8 mouse cellular contexts compared by ENCODE assay signal in genomic region chr10:8866062-8866642, GRCm38 (mm10). TPM values are rescaled to one million over a fixed set of nuclear protein-coding genes. Genes with fewer than 3 reads are reported as not detected.
DNase-seq lines count a peak whose midpoint lies in the region; ATAC-seq and TF ChIP-seq lines count a peak whose summit lies in the region.

No protein-coding gene starts in this region.

- no peak for DNase-seq in hindbrain, embryonic 14.5 days (ENCODE audit: low spot score)
- no peak for DNase-seq in limb, embryonic 10.5 days (ENCODE audit: low spot score)
- DNase-seq in ovary, adult 18-20 months (ENCODE audit: low spot score) = no peak
- no peak for DNase-seq in yolk sac, embryonic 10.5 days (ENCODE audit: low spot score)
- DNase-seq in c-Kit-positive CD71-positive TER-119-positive erythroid progenitor cells, embryonic 14.5 days (ENCODE audit: low spot score) = no peak

- TF ChIP-seq CTCF in small intestine, adult 2 months (IDR thresholded peaks at IDR 0.05; ENCODE audit: extremely low read depth, insufficient read length, insufficient replicate concordance, low read depth, low read length) = no peak

- no peaks in the 10 kb centered on the region for H3K27me3 ChIP-seq in hindbrain, embryonic 15.5 days
- no peaks in the 10 kb centered on the region for H3K27me3 ChIP-seq in hindbrain, embryonic 14.5 days (ENCODE audit: control insufficient read depth, insufficient read depth, low read length)
- H3K27me3 ChIP-seq in heart, embryonic 16.5 days (ENCODE audit: control insufficient read depth, insufficient read depth, low read length) = no peaks in the 10 kb centered on the region
- H3K27me3 ChIP-seq in limb, embryonic 10.5 days (ENCODE audit: low read depth, poor library complexity, severe bottlenecking) = no peaks in the 10 kb centered on the region
- no peaks in the 10 kb centered on the region for H3K27me3 ChIP-seq in small intestine, adult 2 months (ENCODE audit: control insufficient read depth, insufficient read depth, low read length)

- no peak overlapping the region for H3K4me2 ChIP-seq in hindbrain, embryonic 15.5 days
- H3K4me2 ChIP-seq in hindbrain, embryonic 14.5 days (replicated peaks) = no peak overlapping the region
- no peak overlapping the region for H3K4me2 ChIP-seq in heart, embryonic 16.5 days (ENCODE audit: low read depth, low read length)

- peak; percentile 36; the same call in 1 of the 2 replicates for ATAC-seq in hindbrain, embryonic 15.5 days (ENCODE audit: low FRiP score, low read depth)
- no peak for ATAC-seq in hindbrain, embryonic 14.5 days (ENCODE audit: low FRiP score)
- peak; percentile 85 for ATAC-seq in heart, embryonic 16.5 days (replicated peaks; ENCODE audit: extremely low read depth, insufficient read depth, low FRiP score)

- H3K9me3 ChIP-seq in hindbrain, embryonic 15.5 days = no peaks in the 10 kb centered on the region
- no peaks in the 10 kb centered on the region for H3K9me3 ChIP-seq in hindbrain, embryonic 14.5 days (ENCODE audit: control insufficient read depth, low read length)
- no peaks in the 10 kb centered on the region for H3K9me3 ChIP-seq in heart, embryonic 16.5 days (replicated peaks; ENCODE audit: control insufficient read depth, low read length)
- no peaks in the 10 kb centered on the region for H3K9me3 ChIP-seq in limb, embryonic 10.5 days (replicated peaks)

- no peak overlapping the region for H3K4me3 ChIP-seq in hindbrain, embryonic 15.5 days
- no peak overlapping the region for H3K4me3 ChIP-seq in hindbrain, embryonic 14.5 days (replicated peaks; ENCODE audit: low read length)
- no peak overlapping the region for H3K4me3 ChIP-seq in heart, embryonic 16.5 days (ENCODE audit: low read length)
- H3K4me3 ChIP-seq in limb, embryonic 10.5 days = no peak overlapping the region
- no peak overlapping the region for H3K4me3 ChIP-seq in small intestine, adult 2 months (ENCODE audit: low read depth, low read length)

- H3K9ac ChIP-seq in hindbrain, embryonic 15.5 days = no peak overlapping the region
- no peak overlapping the region for H3K9ac ChIP-seq in hindbrain, embryonic 14.5 days
- no peak overlapping the region for H3K9ac ChIP-seq in heart, embryonic 16.5 days (ENCODE audit: low read length)

- 0 out of 2 replicates have a peak overlapping the region, but pooled peaks have one; percentile 28 for H3K27ac ChIP-seq in hindbrain, embryonic 15.5 days (replicated peaks)
- no peak overlapping the region for H3K27ac ChIP-seq in hindbrain, embryonic 14.5 days
- peak overlapping the region; percentile 54 for H3K27ac ChIP-seq in heart, embryonic 16.5 days (ENCODE audit: low read length)
- H3K27ac ChIP-seq in limb, embryonic 10.5 days = peak overlapping the region; percentile 42; the same call in 1 of the 2 replicates
- peak overlapping the region; percentile 6; the same call in 1 of the 2 replicates for H3K27ac ChIP-seq in small intestine, adult 2 months (ENCODE audit: insufficient read depth, low read depth, low read length)

- 77% methylated on average over 4 of the region's 4 CpGs for WGBS in hindbrain, embryonic 15.5 days
- 89% methylated on average over 4 of the region's 4 CpGs for WGBS in hindbrain, embryonic 14.5 days
- WGBS in heart, embryonic 16.5 days = 68% methylated on average over 4 of the region's 4 CpGs
- 84% methylated on average over 4 of the region's 4 CpGs for WGBS in limb, embryonic 10.5 days
- 82% methylated on average over 4 of the region's 4 CpGs for WGBS in small intestine, adult 2 months

- H3K4me1 ChIP-seq in hindbrain, embryonic 15.5 days (replicated peaks) = no peaks in the 10 kb centered on the region
- H3K4me1 ChIP-seq in hindbrain, embryonic 14.5 days (replicated peaks; ENCODE audit: control insufficient read depth, insufficient read depth, low read length) = no peaks in the 10 kb centered on the region; the same call in 1 of the 2 replicates
- H3K4me1 ChIP-seq in heart, embryonic 16.5 days (ENCODE audit: control insufficient read depth, insufficient read depth, low read length) = no peaks in the 10 kb centered on the region; the same call in 1 of the 2 replicates
- H3K4me1 ChIP-seq in limb, embryonic 10.5 days = peaks cover 40% of the 10 kb centered on the region
- peaks cover 3% of the 10 kb centered on the region; the same call in 1 of the 2 replicates for H3K4me1 ChIP-seq in small intestine, adult 2 months (ENCODE audit: control insufficient read depth, insufficient read depth, insufficient read length, low read length)

- TF ChIP-seq POLR2A in small intestine, adult 2 months (IDR thresholded peaks at IDR 0.05; ENCODE audit: low read depth, low read length) = no peak

- no peaks in the 10 kb centered on the region for H3K36me3 ChIP-seq in hindbrain, embryonic 15.5 days
- no peaks in the 10 kb centered on the region for H3K36me3 ChIP-seq in hindbrain, embryonic 14.5 days (replicated peaks; ENCODE audit: control insufficient read depth, insufficient read depth)
- H3K36me3 ChIP-seq in heart, embryonic 16.5 days (ENCODE audit: control insufficient read depth, insufficient read depth) = no peaks in the 10 kb centered on the region
- H3K36me3 ChIP-seq in limb, embryonic 10.5 days = peaks cover 22% of the 10 kb centered on the region; the same call in 1 of the 2 replicates
- H3K36me3 ChIP-seq in small intestine, adult 2 months (ENCODE audit: control insufficient read depth, insufficient read depth, low read length) = no peaks in the 10 kb centered on the region

RNA-seq across cellular contexts. Expression of gene Sash1, which starts 19.7 kb away (rescaled TPM):
- 3.1 and 3.3 TPM in 2 replicates for polyA plus RNA-seq in hindbrain, embryonic 15.5 days (2015; fragmentation: Nextera tagmentation; extraction: Ambion mirVana)
- 4.0 and 5.3 TPM in 2 replicates for polyA plus RNA-seq in hindbrain, embryonic 14.5 days (2014; fragmentation: Nextera tagmentation; extraction: Ambion mirVana)
- 2.6 and 3.8 TPM in 2 replicates for polyA plus RNA-seq in heart, embryonic 16.5 days (2015; fragmentation: Nextera tagmentation; extraction: Ambion mirVana)
- polyA plus RNA-seq in limb, embryonic 10.5 days (2016; fragmentation: Nextera tagmentation; extraction: Ambion mirVana) = 4.3 and 4.7 TPM in 2 replicates
- 10.2 and 19.9 TPM in 2 replicates for polyA plus RNA-seq in small intestine, adult 2 months (2012; rRNA removed)
